Mouse (Mus musculus): ENCODE results near the gene Hecw2. TPM values are rescaled to one million over a fixed set of nuclear protein-coding genes. Genes with fewer than 3 reads are reported as not detected.

Gene Hecw2
- total RNA-seq, 2 experiments from 2014 or later, result 62.4 to 66.9 TPM

DNA sequence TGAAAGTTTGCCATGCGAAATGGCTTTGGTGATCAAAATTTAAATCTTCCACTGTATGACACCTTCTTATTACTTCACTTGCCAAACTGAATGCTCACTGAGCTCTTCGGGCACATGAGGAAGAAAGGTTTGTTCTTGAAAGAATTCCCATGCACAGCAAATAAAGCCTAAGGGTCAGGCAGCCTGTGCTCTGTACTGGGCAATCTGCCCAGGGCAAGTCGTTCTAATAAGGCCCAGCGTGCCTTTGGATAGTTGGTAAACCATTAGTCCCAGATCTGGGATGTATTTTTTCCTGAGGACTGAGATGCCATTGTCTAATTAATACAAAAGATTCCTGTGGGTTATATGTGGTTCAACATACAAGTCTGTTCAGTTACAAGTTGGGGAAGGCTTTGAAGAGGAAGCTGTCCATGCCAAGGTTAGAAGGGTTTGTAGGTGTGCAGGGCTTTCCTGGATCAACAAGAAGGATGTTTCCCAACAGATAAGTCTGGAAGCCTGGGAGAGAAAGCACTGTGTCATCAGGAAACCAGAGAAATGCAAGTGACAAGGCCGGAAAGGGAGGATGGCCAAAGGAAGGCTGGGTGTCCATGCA is 374.8 kb downstream of the Hecw2 start:
- DNase-seq (ENCODE audit: extremely low spot score in 1 of 2, low spot score in 2 of 2), result no peak
- intact Hi-C loops (cut with DNase I), result no loop called here

DNA sequence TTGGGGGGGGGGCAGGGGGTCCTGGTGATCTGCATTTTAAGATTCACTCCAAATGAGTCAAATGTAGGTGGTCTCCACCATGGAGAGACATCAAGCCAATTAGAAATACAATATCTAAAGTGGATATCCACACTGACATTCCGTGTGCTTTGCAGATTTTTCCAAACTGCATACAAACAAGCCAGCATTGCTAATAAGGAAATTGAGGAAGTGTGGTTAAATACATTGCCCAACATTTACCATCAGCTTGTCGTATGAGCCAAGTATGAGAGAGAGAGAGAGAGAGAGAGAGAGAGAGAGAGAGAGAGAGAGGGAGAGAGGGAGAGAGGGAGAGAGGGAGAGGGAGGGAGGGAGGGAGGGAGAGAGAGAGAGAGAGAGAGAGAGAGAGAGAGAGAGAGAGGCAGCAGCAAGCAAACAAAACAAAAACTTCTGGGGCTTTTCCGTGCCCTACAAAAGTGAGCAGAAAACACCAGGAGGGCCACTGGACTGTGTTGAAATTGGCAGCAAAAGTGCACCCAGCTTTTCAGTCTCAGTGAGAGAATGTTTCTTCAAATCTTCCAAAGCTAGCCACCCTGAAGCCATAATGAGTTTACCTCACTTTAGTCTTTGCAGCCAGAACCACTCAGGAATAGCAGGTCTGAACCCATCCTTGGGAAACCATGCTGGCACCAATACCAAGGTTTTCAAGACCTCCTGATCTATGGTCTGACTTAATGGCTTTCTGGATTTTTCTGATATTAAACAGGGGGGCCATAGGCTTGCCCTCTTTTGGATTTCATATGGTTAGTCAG is 376.7 kb downstream of the Hecw2 start:
- intact Hi-C loops (cut with DNase I), result no loop called here
- no peak for DNase-seq (ENCODE audit: extremely low spot score in 1 of 2, low spot score in 2 of 2)

DNA sequence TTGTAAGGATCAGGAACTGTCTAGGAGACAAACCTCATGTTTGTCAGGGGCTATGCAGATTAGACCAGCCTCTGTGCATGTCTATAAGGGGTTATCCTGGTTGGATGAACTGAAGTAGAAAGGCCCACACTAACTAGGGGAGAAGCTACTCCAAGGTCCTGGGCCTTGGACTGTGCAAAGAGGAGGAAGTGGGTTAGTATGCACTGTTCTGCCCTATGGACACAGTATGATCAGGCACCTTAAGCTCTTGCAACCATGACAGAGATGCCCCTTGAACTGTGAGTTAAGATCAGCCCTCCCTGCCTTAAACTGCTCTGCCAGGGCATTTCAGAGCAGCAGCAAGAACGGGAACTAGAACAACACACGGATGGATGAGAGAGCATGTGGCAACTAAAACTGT is 378.6 kb downstream of the Hecw2 start:
- intact Hi-C loops (cut with DNase I), result no loop called here
- no peak for DNase-seq (ENCODE audit: extremely low spot score in 1 of 2, low spot score in 2 of 2)

DNA sequence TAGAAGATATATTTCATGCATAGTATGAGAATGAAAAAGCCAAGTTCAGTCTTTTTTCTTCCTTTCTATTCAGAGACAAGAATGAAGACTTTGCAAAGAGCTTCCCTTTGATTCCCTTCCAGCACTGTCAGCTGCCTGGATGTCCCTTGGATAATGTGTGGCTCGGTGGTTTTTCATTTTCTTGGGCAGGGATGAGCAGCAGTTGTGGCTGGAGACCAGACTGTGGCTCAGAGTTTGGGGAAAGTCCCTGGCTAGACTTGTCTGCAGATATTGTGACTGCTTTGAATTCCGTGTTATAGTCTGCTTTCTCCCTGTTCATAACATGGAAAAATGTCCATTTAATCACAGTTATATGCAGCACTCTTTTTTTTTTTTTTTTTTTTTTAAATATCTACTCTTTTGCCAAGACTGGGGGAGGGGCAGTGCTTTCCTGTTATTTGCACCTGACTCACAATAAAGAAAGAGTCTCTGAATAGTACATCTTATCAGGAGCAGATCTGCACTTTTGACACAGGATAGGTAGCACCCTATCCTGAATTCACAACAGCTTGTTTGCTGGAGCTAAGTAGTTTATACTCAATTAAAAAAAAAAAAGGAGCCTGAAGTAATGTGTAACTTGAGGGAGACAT is 380.8 kb downstream of the Hecw2 start:
- DNase-seq (ENCODE audit: extremely low spot score in 1 of 2, low spot score in 2 of 2), result no peak
- intact Hi-C loops (cut with DNase I), result no loop called here

DNA sequence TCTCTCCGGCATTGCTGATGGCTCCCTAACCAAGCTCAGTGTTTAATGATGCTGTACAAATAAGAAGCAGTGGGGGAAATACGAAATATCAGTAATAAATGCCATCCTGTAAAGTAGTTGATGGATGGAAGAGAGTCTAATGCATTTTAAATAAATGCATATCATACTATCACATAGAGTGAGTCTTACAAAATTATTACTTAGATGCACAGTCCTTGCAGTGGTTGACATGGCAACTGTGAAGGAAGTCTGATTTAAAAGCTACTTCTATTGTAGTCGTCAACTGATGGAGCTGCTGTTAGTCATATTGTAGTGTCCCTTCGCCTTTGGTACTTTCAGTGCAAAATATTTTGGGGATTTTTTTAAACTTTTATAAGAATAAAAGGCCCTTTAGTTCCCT is 383.0 kb downstream of the Hecw2 start:
- DNase-seq (ENCODE audit: extremely low spot score in 1 of 2, low spot score in 2 of 2), result no peak
- intact Hi-C loops (cut with DNase I), result no loop called here

DNA sequence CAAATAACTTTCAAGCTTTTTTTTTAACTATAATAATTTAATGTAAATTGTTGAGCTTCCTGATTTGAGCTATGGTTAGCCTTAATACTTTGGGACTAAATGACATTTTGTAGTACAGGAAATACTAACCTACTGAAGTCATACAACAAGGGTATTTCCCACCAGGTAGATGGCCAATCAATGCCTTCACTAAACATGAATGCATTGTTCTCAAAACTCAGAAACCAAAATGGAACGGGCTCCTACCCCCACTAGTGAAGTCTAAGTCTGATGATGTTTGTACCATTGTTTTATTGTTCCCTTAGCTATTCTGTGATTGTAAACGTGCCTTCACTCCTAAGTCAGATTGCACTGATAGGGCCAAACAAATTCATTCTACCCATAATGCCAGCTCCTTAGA is 386.7 kb downstream of the Hecw2 start:
- intact Hi-C loops (cut with DNase I), result no loop called here

DNA sequence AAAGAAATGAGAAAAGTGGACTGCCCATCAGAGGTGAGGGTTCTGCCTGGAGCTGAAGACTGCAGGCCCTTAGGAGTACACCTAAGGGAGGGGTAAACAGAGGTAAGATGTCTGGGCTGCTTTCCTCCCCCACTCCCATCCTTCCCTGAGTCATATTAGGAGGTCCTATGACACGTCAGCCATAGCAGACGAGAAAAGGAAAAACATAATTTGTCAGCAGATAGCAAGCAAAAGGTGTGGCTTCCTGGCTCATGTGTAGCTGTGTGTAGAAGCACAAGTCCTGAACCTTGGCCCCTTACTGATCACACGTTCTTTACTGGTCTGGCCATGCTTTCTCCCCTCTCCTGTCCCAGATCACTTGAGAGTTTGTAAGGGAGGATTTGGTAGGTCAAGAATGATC is 397.2 kb downstream of the Hecw2 start:
- DNase-seq (ENCODE audit: extremely low spot score in 1 of 2, low spot score in 2 of 2), result no peak
- intact Hi-C loops (cut with DNase I), result no loop called here

More for the DNA sequence above, 386.7 kb downstream of the Hecw2 start:
- DNase-seq (ENCODE audit: extremely low spot score in 1 of 2, low spot score in 2 of 2), result no peak

DNA sequence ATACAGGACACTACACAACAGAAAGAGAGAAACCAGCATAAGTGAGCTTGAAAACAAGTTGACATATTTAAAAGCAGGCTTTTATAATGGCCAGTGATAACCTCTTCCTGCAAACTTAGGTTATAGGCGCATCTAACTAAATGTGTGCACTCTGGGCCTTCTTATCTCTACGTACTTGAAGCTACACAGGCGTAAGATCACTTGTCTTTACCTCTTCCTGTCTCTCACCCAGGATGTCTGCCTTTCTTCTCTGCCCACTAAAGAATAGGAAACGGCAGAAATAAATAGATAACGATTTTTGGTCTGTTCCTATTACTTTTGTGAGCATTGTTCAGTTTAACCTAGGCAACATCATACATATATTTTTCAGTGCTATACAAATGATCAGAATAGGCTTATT is 397.9 kb downstream of the Hecw2 start:
- intact Hi-C loops (cut with DNase I), result no loop called here
- DNase-seq (ENCODE audit: extremely low spot score in 1 of 2, low spot score in 2 of 2), result no peak

DNA sequence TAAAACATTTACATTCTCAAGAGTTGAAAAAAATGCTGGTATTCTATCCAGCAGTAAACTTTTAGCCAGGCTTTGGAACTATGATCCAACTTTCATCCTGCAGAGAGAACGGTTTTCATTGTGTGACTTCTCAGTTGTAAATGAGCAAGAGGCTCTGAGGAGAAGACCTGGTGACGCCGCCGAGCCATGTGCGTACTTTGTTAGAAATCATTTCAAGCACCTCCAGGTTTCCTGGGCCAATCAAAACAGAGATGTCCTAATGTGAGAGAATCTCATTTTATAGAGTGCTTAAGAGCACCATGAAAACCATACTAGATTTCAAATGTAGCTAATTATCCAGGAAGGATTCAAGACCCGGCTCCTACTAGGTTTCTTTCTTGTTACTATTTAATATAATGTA is 398.7 kb downstream of the Hecw2 start:
- DNase-seq (ENCODE audit: extremely low spot score in 1 of 2, low spot score in 2 of 2), result no peak
- intact Hi-C loops (cut with DNase I), result no loop called here

DNA sequence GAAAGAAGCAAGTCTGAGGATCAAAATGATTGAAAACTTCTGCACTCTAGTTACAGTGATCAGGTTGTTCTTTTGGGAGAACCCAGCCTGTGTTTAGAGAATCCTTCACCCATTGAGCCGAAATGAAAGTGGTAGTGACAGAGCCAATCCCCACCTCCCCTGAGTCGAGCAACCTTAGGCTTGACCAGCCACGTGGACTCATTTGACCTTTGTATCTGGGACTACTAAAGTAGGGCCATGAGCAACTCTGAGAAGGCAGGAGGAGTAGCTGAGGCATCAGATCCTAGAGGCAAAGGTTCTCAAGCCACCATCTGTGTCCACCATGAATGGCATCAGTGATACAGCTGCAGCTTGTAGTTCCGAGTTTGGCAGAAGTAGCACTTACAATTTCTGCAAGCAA is 399.4 kb downstream of the Hecw2 start:
- DNase-seq (ENCODE audit: extremely low spot score in 1 of 2, low spot score in 2 of 2), result no peak
- intact Hi-C loops (cut with DNase I), result no loop called here

DNA sequence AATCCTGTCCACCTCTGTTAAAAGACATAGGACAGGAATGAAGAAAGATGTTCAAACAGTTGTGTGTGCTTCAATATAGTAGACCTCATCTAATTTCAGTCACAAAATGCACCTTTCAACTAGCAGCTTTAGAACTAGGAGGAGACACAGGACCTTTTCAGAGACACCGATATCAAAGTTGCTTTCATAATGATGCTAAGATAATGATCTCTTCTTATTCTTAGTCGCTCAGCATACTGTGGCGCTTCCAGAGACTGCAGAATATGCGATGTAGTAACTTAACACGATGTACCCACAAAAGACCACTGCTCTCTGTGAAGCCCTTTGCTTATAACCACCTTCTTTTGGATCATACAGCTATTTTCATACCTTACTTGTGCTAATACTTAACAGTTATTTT is 399.9 kb downstream of the Hecw2 start:
- no peak for DNase-seq (ENCODE audit: extremely low spot score in 1 of 2, low spot score in 2 of 2)
- intact Hi-C loops (cut with DNase I), result no loop called here

DNA sequence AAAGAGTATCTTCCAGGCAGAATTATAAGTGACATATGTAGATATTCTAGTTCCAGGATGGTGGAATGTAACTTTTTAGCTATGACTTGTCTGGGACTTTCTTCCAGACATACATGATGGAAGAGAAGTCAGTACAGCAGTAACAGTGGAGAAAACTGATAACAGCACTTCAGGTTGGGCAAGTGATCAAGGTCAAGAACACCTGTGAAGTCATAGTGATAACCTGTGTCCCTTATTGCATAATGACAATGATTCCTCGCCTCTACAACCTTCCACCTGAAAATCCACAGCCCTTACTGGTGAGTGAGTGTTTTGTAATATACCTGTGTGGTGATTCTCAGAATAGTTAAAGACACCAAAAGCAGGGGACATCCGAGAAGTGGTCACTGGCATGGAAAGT is 400.7 kb downstream of the Hecw2 start:
- intact Hi-C loops (cut with DNase I), result no loop called here

DNA sequence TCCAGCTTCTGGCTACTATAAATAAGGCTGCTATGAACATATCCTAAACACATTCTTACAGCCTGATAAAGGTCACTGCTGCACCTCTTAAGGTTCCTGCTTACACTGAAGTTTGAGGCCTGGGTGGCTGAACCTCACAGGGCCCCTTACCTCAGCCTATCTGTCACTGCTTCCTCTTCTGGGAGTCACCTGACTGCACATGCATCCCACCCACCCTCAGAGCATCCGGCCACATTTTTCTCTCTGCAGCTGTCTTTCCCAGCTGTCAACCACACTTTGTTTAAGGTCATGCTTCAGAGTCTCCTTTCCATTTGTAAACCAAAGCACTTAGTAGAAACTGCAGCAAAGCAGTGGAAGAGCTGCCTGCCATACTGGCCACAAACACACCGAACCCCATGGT is 403.6 kb downstream of the Hecw2 start:
- intact Hi-C loops (cut with DNase I), result no loop called here
- no peak for DNase-seq (ENCODE audit: extremely low spot score in 1 of 2, low spot score in 2 of 2)

More for the DNA sequence above, 400.7 kb downstream of the Hecw2 start:
- DNase-seq (ENCODE audit: extremely low spot score in 1 of 2, low spot score in 2 of 2), result no peak

DNA sequence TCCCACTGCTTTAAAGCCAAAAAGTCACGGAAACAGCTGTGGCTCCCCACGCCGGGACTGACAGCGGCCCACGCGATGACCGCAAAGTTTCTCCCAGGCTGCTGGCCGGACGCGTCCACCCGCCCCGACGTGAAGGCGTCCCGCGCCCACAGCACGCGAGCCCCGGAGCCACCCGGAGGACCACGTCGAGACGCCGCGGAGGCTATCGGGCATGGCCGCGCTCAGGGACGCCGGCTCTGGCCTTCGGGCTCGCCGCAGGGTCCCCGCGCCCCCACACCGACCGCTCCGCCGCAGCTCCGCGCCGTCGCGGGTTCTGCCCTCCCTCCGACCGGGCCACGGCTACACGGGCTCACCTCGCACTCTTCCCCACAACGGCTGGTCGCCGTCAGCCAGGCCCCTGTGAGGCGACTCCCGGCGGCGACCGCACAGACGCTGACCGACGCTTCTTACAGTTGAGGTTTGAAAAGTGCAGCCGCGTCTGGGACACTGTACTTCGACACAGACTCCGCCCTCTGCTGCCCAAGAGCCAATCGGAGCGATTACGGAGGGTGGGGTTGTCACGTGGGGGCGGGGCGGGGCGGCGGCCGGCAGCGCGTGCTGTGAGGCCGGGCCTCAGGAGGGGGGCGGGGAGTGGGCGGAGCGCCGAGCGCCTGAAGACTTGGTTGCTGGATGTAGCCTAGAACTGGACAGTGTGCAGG is 410.1 kb downstream of the Hecw2 start, which contains the start of gene Stk17b:
Stk17b (minus strand) TSS at position 504 of the 698 bp plus-strand sequence.
- peak; percentile 63 to 95 for DNase-seq (ENCODE audit: extremely low spot score in 1 of 2, low spot score in 2 of 2)
- intact Hi-C loops (cut with DNase I), result loop anchor here (5.0 kb wide), 1 partner anchor 42 kb away; no protein-coding TSS in a partner anchor

DNA sequence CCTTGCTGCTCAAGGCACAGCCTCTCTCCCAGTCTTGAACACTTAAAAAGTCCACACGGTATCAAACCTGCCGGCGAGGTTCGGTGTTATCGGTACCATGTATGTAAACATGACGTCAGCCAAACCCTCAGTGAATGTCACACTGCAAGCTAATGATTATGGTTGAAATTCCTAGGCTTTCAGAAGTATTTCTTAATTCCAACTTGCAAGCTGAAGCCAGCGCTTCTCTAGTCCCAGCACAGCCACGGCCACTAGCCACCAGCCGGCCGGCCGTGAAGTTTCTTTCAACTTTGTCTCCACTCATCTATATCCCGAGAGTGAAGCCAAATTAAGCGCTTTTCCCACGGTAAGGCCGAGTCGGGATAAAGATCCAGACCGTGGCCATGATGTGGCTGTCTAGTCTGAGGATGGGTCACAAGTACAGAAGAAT is 410.7 kb downstream of the Hecw2 start:
- no peak for DNase-seq (ENCODE audit: extremely low spot score in 1 of 2, low spot score in 2 of 2)

DNA sequence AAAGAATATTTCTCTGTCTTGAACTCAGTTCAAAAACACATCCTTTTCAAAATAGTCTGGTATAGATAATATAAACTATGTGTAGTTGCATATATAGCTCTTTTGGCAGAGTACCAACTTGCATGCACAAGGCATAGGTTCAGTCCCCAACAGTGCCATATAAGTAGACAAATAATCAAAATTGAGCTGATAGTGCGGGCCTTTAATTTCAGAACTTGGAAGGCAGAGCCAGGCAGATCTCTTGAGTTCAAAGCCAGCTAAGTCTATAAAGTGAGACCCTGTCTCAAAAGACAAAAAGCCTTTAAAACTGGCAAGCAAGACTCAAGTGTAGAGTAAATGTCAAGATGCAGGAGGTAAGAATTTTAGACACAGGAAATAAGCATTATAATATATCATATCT is 412.0 kb downstream of the Hecw2 start:
- no peak for DNase-seq (ENCODE audit: extremely low spot score in 1 of 2, low spot score in 2 of 2)
- intact Hi-C loops (cut with DNase I), result loop anchor here (5.0 kb wide), 1 partner anchor 44 kb away; no protein-coding TSS in a partner anchor

More for the DNA sequence above, 410.7 kb downstream of the Hecw2 start:
- intact Hi-C loops (cut with DNase I), result loop anchor here (5.0 kb wide), 1 partner anchor 43 kb away; no protein-coding TSS in a partner anchor

DNA sequence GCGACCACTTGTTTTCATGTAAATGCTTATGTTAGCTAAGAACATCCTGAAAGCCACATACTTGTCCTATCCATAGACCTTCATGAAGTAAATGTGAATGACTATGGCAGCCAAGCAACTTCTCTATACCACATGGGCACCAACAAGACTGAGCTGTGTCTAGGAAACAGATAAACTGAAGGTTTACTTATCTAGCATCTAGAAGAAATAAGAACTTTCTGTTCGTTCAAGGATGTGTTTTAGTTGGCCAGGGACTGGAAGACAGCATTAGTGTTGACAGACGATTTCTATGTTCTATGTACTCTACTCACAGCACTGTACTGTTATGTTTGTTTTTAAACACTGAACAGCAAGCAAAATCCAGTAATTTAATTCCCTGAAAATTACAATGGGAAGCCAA is 412.9 kb downstream of the Hecw2 start:
- DNase-seq (ENCODE audit: extremely low spot score in 1 of 2, low spot score in 2 of 2), result no peak
- intact Hi-C loops (cut with DNase I), result loop anchor here (5.0 kb wide), 1 partner anchor 45 kb away; no protein-coding TSS in a partner anchor

DNA sequence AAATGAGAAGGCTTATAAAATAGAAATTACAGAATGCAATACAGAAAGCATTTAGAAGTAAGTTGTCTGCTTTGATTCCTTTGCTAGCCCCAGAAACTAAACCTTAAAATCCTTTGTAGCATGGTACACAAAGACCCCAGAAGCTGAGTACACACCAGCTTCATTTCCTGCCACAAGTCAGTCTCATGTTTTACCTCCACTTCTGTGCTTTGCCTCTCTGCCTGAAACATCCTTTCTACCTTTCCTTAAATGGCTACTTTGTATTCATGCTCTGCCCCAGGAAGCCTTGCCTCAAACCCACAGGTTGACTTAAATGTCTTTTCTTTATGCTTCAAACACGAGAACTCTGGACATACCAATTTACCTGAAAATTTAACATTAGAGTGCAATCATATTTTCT is 413.7 kb downstream of the Hecw2 start:
- intact Hi-C loops (cut with DNase I), result loop anchor here (5.0 kb wide), 1 partner anchor 46 kb away; no protein-coding TSS in a partner anchor
- no peak for DNase-seq (ENCODE audit: extremely low spot score in 1 of 2, low spot score in 2 of 2)
